Mouse (Mus musculus): Measurements from ENCODE around the gene Sec31a. TPM values are rescaled to one million over a fixed set of nuclear protein-coding genes. Genes with fewer than 3 reads are reported as not detected.
A peak's percentile ranks its signal among the peaks of the same experiment; 100 is the strongest.

The Sec31a gene
- polyA plus RNA-seq, 1 experiment, result 168 TPM

DNA sequence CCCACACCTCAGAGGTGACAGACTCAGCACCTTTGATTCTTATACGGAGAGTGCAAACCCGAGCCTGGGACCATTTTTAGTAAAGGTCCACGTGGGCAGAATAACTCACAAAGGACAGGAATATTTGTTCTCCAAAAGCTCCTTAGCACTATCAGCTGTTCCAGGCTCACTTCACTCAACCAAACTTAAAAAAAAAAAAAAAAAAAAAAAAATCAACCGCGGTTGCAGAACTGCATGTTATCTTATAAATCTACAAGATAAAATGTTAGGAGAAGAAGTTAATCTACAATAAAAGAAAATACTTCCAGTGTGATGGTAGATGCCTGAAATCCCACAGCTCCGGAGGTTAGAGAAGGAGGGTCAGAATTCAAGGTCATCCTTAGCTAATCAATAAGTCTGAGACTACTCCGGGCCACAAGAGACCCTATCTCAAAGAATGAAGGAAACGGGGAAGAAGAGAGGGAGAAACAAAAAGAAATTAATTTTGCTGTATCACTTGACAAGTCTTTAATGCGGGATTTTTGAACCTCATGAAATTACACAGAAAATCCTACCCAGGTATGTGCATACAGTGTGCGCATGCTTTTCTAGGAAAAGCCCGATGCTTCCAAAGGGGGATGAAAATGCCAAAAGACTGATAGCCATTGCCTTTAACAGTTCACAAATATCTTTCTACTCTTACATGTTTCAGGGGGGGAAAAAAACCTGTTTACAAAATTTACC, 1.4 kb downstream of the Sec31a start:
- Histone ChIP-seq H3K36me3 (ENCODE audit: control insufficient read depth, insufficient read depth) (no peaks in the 10 kb centered on the region), H3K4me2 (ENCODE audit: low read depth) (peak overlapping the region; percentile 89), H3K27me3 (ENCODE audit: control insufficient read depth, insufficient read depth, insufficient read length) (no peaks in the 10 kb centered on the region), H3ac (ENCODE audit: control insufficient read depth, insufficient read length) (no peak overlapping the region), H3K4me3 (peak overlapping the region; percentile 81), H3K79me2 (ENCODE audit: control insufficient read depth, insufficient read depth) (peaks cover 66% of the 10 kb centered on the region)
- TF ChIP-seq TCF3 (IDR thresholded peaks at IDR 0.05; ENCODE audit: insufficient read length, low read depth) (no peak), MYOG (IDR thresholded peaks at IDR 0.05; ENCODE audit: control insufficient read depth in 1 of 3, insufficient read depth in 1 of 3, insufficient read length in 2 of 3, low read depth in 2 of 3) (no peak), POLR2AphosphoS2 (IDR thresholded peaks at IDR 0.05; ENCODE audit: insufficient read length, low read depth) (no peak), REST (IDR thresholded peaks at IDR 0.05; ENCODE audit: insufficient read depth, insufficient read length) (no peak), MYOD1 (IDR thresholded peaks at IDR 0.05; ENCODE audit: control insufficient read depth in 1 of 3, insufficient read length in 2 of 3, low read depth in 2 of 3) (no peak), E2F4 (IDR thresholded peaks at IDR 0.05; ENCODE audit: insufficient read depth) (no peak), SRF (IDR thresholded peaks at IDR 0.05; ENCODE audit: control insufficient read depth, insufficient read length, low read depth) (no peak), USF1 (IDR thresholded peaks at IDR 0.05; ENCODE audit: low read depth) (no peak), POLR2A (IDR thresholded peaks at IDR 0.05; ENCODE audit: insufficient read length, low read depth) (no peak), MAX (IDR thresholded peaks at IDR 0.05; ENCODE audit: low read depth) (no peak), TCF12 (IDR thresholded peaks at IDR 0.05; ENCODE audit: insufficient read depth, poor library complexity, severe bottlenecking) (no peak), CEBPB (IDR thresholded peaks at IDR 0.05; ENCODE audit: insufficient read depth, poor library complexity, severe bottlenecking) (no peak)

DNA sequence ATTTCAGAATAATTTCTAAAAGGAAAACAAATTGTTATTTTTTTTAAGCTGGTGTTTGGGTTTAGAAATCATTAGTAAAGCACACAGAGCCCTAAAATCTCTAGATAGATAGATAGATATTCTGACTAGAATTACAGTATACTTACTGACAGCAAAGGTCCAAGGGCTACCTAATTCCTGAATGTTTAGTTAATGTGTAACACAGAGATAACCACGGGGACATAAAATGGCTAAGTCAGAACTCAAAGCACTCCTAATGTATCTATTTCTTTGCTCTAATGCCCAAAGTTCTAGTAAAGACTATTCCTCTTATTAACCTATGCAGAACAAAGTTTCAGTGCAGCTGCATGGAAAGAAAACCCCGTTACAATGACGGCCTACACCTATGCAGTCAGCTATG, 3.1 kb downstream of the Sec31a start:
- Histone ChIP-seq H3K36me3 (ENCODE audit: control insufficient read depth, insufficient read depth) (no peaks in the 10 kb centered on the region), H3K27me3 (ENCODE audit: control insufficient read depth, insufficient read depth, insufficient read length) (no peaks in the 10 kb centered on the region), H3ac (ENCODE audit: control insufficient read depth, insufficient read length) (no peak overlapping the region), H3K4me2 (ENCODE audit: low read depth) (peak overlapping the region; percentile 89), H3K4me3 (no peak overlapping the region), H3K79me2 (ENCODE audit: control insufficient read depth, insufficient read depth) (peaks cover 78% of the 10 kb centered on the region)
- TF ChIP-seq MYOG (IDR thresholded peaks at IDR 0.05; ENCODE audit: control insufficient read depth in 1 of 3, insufficient read depth in 1 of 3, insufficient read length in 2 of 3, low read depth in 2 of 3) (no peak), SRF (IDR thresholded peaks at IDR 0.05; ENCODE audit: control insufficient read depth, insufficient read length, low read depth) (no peak), MYOD1 (IDR thresholded peaks at IDR 0.05; ENCODE audit: control insufficient read depth in 1 of 3, insufficient read length in 2 of 3, low read depth in 2 of 3) (no peak), E2F4 (IDR thresholded peaks at IDR 0.05; ENCODE audit: insufficient read depth) (no peak), MAX (IDR thresholded peaks at IDR 0.05; ENCODE audit: low read depth) (no peak), TCF12 (IDR thresholded peaks at IDR 0.05; ENCODE audit: insufficient read depth, poor library complexity, severe bottlenecking) (no peak), TCF3 (IDR thresholded peaks at IDR 0.05; ENCODE audit: insufficient read length, low read depth) (no peak), POLR2AphosphoS2 (IDR thresholded peaks at IDR 0.05; ENCODE audit: insufficient read length, low read depth) (no peak), REST (IDR thresholded peaks at IDR 0.05; ENCODE audit: insufficient read depth, insufficient read length) (no peak), CEBPB (IDR thresholded peaks at IDR 0.05; ENCODE audit: insufficient read depth, poor library complexity, severe bottlenecking) (no peak), POLR2A (IDR thresholded peaks at IDR 0.05; ENCODE audit: insufficient read length, low read depth) (no peak), USF1 (IDR thresholded peaks at IDR 0.05; ENCODE audit: low read depth) (no peak)

DNA sequence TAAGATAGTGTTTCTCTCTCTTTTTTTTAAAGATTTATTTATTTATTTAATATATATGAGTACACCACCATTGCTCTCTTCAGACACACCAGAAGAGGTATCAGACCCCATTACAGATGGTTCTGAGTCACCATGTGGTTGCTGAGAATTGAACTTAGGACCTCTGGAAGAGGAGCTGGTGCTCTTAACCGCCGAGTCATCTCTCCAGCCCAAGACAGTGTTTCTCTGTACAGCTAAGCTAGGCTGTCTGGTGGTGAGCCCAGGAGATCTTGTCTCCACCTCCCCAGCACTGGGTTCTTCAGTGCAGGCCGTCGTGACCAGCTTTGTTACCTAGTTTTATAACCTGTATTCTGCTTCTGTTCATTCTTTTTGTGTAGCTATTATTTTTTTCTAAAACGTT, 5.8 kb downstream of the Sec31a start:
- Histone ChIP-seq H3K36me3 (ENCODE audit: control insufficient read depth, insufficient read depth) (peaks cover 8% of the 10 kb centered on the region), H3K4me3 (no peak overlapping the region), H3K79me2 (ENCODE audit: control insufficient read depth, insufficient read depth) (peaks cover 78% of the 10 kb centered on the region), H3ac (ENCODE audit: control insufficient read depth, insufficient read length) (no peak overlapping the region), H3K27me3 (ENCODE audit: control insufficient read depth, insufficient read depth, insufficient read length) (no peaks in the 10 kb centered on the region), H3K4me2 (ENCODE audit: low read depth) (no peak overlapping the region)
- TF ChIP-seq TCF12 (IDR thresholded peaks at IDR 0.05; ENCODE audit: insufficient read depth, poor library complexity, severe bottlenecking), result no peak
- no peak for TF ChIP-seq MAX (IDR thresholded peaks at IDR 0.05; ENCODE audit: low read depth)
- no peak for TF ChIP-seq E2F4 (IDR thresholded peaks at IDR 0.05; ENCODE audit: insufficient read depth)
- TF ChIP-seq CEBPB (IDR thresholded peaks at IDR 0.05; ENCODE audit: insufficient read depth, poor library complexity, severe bottlenecking), result no peak
- TF ChIP-seq REST (IDR thresholded peaks at IDR 0.05; ENCODE audit: insufficient read depth, insufficient read length), result no peak
- TF ChIP-seq MYOD1 (IDR thresholded peaks at IDR 0.05; ENCODE audit: control insufficient read depth in 1 of 3, insufficient read length in 2 of 3, low read depth in 2 of 3), result no peak
- no peak for TF ChIP-seq USF1 (IDR thresholded peaks at IDR 0.05; ENCODE audit: low read depth)
- TF ChIP-seq POLR2A (IDR thresholded peaks at IDR 0.05; ENCODE audit: insufficient read length, low read depth), result no peak
- TF ChIP-seq POLR2AphosphoS2 (IDR thresholded peaks at IDR 0.05; ENCODE audit: insufficient read length, low read depth), result no peak
- no peak for TF ChIP-seq TCF3 (IDR thresholded peaks at IDR 0.05; ENCODE audit: insufficient read length, low read depth)
- TF ChIP-seq MYOG (IDR thresholded peaks at IDR 0.05; ENCODE audit: control insufficient read depth in 1 of 3, insufficient read depth in 1 of 3, insufficient read length in 2 of 3, low read depth in 2 of 3), result no peak
- no peak for TF ChIP-seq SRF (IDR thresholded peaks at IDR 0.05; ENCODE audit: control insufficient read depth, insufficient read length, low read depth)

DNA sequence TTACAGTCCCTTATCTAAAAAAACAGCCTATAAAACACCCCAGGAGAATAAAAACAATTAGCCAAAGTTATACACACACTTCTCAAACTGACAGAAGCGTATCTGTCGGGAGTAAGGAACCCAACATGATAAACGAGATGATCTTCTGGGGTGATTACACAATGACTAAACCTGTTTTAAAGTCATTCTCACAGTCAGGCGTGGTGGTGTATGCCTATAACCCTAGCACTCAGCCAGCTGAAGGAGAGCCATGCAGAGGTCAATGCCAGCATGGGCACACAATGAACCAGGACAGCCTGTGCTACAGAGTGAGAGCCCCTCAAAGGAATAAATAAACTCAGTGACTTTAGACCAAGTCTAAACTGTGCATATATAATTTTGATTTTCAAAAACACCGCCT, 7.5 kb downstream of the Sec31a start:
- Histone ChIP-seq H3K4me3 (no peak overlapping the region), H3K27me3 (ENCODE audit: control insufficient read depth, insufficient read depth, insufficient read length) (no peaks in the 10 kb centered on the region), H3K4me2 (ENCODE audit: low read depth) (no peak overlapping the region), H3K79me2 (ENCODE audit: control insufficient read depth, insufficient read depth) (peaks cover 60% of the 10 kb centered on the region), H3K36me3 (ENCODE audit: control insufficient read depth, insufficient read depth) (peaks cover 18% of the 10 kb centered on the region), H3ac (ENCODE audit: control insufficient read depth, insufficient read length) (no peak overlapping the region)
- no peak for TF ChIP-seq TCF12 (IDR thresholded peaks at IDR 0.05; ENCODE audit: insufficient read depth, poor library complexity, severe bottlenecking)
- no peak for TF ChIP-seq MYOG (IDR thresholded peaks at IDR 0.05; ENCODE audit: control insufficient read depth in 1 of 3, insufficient read depth in 1 of 3, insufficient read length in 2 of 3, low read depth in 2 of 3)
- no peak for TF ChIP-seq USF1 (IDR thresholded peaks at IDR 0.05; ENCODE audit: low read depth)

Measured in myocyte (in vitro differentiated cells).